Mouse (Mus musculus) kidney, postnatal 10 days (tissue): ENCODE results near the gene Litaf.

Source experiments
- DNase-seq: peaks from one replicate; pipeline ENCODE4 v3.0.0; 2021; ENCODE audit warnings: mixed read lengths

Litaf gene

DNA sequence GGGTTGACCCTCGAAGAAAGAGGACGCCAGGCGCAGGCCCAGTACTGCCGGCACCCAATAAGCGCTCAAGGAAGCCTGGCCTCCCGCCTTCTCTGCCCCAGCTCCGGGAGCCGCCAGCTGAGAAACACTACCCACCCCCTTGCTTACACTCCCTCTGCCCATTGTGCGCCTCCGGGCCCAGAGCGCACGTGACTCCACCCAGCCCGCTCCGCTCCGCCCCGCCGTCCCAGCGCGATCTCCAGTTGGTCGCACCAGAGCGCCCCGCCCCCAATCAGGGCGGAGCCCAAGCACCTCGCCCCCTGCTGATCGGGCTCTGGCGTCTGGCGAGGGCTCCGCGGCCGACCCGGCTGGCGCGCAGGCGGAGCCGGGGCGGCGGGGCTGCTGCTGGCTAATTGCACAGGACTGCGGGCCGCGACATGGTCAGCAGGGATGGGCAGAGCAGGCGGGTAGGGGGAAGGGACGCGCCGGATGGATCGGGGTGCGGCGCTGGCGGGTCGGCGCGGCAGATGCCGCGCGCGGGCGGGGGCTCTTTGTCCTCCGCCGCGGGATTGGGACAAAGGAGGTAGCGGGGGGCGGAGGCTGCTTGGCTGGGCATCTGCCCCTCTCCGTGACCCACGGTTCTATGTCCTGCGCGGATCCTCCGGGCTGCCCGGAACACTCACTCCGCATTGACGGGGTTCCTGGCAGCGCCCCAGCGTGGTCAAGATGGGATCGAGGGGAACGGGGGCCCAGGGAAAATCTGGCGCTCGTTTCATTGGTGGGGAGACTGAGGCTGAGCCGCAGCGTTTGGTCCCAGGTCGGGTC is at the start of gene Litaf:
TSS of gene Litaf (minus strand) at position 129 of the 804 bp plus-strand sequence.
- peak; percentile 99 for DNase-seq

DNA sequence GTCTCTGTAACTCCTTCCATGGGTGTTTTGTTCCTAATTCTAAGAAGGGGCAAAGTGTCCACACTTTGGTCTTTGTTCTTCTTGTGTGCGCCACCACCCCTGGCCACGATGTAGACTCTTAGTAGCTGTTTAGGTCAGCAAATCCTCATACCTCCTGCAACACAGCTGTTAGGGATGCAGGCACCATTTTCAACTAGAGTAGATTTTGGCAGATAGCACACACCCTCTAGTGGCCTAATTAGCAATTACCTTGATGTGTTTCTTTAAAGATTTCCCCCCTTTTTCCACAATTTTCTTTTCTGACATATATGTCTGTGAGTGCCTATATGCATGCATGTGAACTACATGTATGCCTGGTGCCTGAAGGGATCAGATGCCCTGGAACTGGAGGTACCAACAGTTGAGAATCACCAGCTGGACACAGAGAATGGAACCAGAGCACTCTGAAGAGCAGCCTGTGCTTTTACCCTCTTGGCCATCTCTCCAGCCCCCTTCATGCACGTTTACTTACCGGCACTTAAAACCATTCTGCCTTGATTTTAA is 43.3 kb upstream of the Litaf start:
- DNase-seq, result no peak

DNA sequence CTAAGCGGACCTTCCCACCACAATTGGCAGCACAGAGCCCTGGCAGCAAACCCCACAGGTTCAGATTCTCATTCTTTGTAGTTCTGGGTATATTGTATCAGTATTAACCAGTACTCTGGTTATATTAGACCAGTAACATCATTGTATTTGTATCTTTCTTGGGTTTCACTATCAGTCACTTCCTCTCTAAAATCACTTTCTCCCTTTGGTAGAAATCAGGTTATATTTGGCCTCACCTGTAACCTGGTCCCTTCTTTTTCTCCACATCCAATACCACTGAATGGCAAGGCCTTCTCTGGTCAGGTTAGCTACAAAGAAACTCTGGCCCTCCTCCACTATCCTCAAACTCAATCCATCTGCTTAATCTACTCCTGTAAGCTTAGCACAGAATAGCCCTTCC is 38.9 kb upstream of the Litaf start:
- DNase-seq, result no peak

DNA sequence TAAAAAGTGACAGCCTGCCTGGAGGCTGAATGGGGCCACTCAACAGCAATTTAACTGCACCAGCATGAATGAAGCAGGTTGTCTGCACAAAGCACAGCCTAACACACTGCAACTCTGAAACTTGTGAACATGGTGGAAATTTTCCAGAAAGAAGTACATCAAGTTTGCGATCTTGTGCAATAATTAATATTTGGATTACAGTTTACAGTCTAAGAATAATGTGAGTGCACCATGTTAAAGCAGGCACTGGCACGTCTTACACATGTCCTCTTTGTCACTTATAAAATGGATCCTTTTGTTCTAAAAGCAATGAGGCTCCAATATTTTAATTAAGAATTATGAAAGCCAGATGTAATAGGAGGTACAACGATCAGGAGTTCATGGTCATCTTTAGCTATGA is 31.3 kb upstream of the Litaf start:
- DNase-seq, result no peak

- no peak for DNase-seq
These were observed 27.9 kb upstream of the Litaf start for GRCm38 (mm10) chr16:11093717-11094386.

- DNase-seq, result no peak
These were observed 26.6 kb upstream of the Litaf start for GRCm38 (mm10) chr16:11092523-11092922.

DNA sequence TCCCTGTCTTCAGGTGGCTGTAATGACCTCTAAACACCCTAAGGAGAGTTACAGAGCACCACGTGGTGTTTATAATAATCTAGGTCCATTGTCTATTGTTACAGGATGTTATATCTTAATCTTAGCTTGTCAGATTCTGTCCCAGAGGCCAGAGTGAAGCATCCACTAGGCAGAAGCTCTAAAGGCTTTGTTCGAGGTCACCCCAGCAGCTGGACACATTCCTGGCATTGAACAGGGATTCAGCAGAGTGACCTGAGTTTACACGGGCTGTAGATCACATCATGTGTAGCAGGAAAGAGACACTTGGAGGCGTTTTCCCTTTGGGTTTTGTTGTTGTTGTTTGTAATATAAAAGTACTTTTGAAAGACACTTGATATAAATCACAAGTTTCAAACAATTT is 26.1 kb upstream of the Litaf start:
- peak; percentile 55 for DNase-seq

GRCm38 (mm10) chr16:11090836-11091570 is 25.0 kb upstream of the Litaf start:
- DNase-seq, result no peak

- DNase-seq, result peak; percentile 24
These were observed 21.1 kb upstream of the Litaf start for GRCm38 (mm10) chr16:11086856-11087588.

DNA sequence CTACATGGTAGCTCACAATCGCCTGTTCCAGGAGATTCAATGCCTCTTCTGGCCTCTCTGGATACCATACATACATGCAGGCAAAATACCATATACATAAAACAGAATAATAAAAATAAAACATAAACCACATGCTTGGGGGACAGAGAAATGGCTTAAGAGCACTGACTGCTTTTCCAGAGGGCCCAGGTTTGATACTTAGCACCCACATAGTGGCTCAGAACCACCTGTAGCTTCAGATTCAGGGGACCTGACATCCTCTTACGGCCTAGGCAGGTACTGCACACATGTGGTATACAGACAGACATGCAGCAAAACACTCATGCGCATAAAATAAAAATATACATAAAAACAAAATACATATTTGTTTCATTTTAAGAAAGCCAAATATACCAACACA is 20.3 kb upstream of the Litaf start:
- no peak for DNase-seq

GRCm38 (mm10) chr16:11084181-11084580 is 18.2 kb upstream of the Litaf start:
- DNase-seq, result no peak

DNA sequence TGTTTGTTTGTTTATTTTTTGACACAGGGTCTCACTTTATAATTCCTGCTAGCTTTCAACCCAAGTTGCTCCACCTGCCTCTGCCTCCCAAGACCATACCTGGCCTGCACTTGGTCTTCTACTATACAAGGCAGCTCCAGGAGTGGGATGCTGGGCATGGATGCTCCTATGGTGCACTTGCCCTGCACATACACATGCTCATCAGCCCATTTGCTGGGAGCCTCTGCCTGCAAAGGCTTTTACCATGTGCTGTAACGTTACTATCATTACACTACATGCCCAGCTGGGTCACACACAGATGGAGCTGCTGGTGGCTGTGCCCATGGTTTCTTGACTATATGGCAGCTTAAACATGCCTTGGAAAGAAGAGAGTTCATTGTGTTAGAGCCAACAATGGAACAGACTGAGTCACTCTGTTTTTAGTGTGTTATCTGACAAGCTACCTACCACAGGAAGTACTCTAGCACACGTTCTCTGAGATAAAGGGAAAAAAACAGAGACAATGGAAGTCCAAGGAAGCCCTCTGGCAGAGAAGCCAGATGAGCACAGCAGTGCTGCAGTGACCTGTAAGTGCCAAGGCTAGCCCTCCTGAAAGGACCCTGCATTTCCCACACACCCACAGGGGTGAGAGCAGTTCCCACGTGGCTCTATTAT is 12.4 kb upstream of the Litaf start:
- DNase-seq, result no peak

DNA sequence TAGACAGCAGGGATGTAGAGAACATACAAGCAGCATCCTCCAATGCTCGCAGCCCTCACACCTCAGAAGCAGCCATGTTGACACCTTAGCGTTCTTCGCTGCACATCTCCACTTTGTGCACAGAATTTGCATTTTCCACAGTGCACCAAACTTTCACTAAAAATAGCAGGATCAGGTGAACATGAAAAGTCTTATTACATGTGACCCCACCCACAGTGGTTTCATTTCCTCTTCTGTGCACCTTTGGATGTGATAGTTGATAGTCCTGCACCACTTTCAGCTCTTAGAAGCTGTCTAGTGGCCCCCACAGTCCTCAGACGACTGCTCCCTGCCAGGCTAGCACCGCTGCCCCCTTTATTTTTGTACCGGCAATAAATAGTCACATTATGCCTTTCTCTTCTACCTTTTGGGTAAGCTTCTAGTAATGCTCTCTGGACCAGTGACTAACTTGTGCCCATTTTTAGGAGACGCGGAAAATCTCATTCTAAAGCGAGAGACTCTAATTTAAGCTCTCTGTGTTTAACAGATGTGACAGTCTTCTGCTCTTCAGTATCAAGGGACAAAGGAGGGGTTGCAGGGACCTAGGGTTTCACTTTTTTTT is 11.7 kb upstream of the Litaf start:
- DNase-seq, result no peak

- no peak for DNase-seq
These were observed 7.1 kb upstream of the Litaf start for GRCm38 (mm10) chr16:11073060-11073459.

GRCm38 (mm10) chr16:11072454-11072853 is 6.5 kb upstream of the Litaf start:
- no peak for DNase-seq

DNA sequence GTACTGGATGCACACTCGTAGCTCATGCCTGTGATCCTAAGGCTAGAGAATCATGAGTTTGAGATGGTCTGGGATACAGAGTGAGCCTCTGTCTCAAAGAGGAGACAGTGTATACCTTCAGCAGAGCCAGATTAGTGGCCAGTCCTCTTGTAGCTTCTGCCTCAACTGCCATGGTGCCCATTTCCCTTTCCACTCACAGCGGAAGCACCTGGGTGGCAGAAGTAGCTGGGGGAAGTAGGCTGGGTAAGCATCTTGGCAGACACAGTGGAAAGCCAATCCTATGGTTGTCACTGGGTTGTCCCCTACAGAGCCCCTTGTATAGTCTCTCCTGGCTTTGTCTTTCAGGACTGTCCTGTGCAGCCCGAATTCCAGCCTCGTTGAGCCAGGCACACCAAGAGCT is 5.9 kb upstream of the Litaf start:
- no peak for DNase-seq

DNA sequence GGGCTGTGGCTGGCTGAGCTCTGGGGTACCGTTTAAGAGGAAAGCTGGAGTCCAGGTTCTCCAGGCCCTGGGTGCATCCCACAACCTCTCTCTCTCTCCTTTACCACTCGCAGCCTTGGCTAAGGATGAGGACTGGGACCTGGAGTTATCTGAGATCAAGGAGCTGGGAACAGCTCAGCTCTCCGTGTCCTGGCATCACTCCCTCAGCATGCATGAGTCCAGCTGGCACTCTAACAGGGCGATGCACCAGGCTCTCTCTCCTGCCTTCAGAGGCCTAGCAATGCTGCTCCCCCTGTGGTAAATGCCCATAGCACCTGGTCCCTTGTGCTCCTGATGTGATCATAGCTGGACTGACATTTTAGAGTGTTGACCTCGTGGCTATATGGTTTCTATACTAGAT is 5.2 kb upstream of the Litaf start:
- no peak for DNase-seq

DNA sequence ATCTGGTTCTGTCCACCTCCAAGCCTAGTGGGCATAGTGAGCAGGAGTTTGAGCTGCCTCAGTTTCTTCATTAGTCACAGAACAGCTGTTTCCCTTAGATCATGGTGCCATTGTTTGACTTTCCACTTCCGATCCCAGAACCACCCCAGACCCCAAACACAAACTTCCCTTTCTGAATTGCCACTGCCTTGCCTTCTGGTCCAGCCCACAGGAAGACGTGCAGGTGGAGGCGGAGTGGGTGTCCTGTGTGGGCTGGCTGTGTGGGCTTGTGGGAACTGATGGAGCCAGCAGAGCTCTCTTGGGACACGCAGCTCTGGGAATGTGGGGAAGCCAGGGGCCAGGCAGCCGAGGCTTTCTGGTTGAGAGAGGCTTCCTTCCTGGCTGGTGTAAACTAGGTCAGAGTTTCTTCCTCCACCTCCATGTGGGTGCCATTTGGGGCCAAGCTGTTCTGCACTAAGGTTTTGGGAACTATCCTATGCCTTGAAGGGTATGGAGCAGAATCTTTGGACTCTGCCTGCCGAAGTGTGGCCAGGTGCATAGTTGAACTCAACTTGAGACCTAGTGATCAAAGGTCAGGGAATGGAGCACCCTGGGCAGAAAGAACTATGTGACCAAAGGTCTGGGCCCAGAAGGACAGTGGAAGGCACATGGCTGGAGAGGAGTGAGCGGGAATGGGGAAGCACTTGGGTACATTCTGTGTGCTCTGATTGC is 3.9 kb upstream of the Litaf start:
- peak; percentile 53 for DNase-seq

DNA sequence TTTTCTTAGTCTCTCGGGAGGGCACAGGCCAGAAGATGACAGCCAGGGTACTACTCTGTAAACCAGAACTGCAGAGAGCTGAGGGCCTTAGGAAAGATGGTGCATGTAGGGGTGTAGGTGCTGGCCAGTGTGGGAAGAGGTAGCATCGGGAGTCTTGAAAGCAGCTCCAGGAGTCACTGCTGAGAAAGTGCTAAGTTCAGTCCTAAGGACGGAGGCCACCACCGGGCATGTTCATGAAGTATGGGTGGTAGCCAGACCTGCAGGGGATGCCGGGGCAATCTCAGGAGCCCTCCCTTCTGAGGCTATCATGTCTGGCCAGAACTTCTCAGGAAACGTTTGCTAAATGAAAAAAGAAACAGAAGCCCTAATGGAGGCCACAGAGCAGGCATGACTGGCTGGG is 3.3 kb upstream of the Litaf start:
- no peak for DNase-seq

GRCm38 (mm10) chr16:11068666-11069065 is 2.7 kb upstream of the Litaf start:
- no peak for DNase-seq

- peak; percentile 79 for DNase-seq
These were observed 855 bp upstream of the Litaf start for GRCm38 (mm10) chr16:11066833-11067191.
